Mouse (Mus musculus) heart, embryonic 11.5 days (tissue): ENCODE results near the gene C1ql1. TPM values are rescaled to one million over a fixed set of nuclear protein-coding genes. Genes with fewer than 3 reads are reported as not detected.

ENCODE experiments used
- ATAC-seq: fragments of 200-750 bp; cut with Nextera tagmentation; replicated peaks from 2 replicates; pipeline ENCODE4 v1.8.0; 2017; ENCODE audit warnings: moderate library complexity; ENCODE audit not compliant: insufficient number of reproducible peaks, low FRiP score, low TSS enrichment
- H3K27ac ChIP-seq: fragments of 300-500 bp; sonication (generic); 2 replicates; pipeline ENCODE4 v1.5.1; 2014; ENCODE audit warnings: mild to moderate bottlenecking, low read depth, low read length
- H3K27me3 ChIP-seq: fragments of 300-500 bp; sonication (generic); 2 replicates; pipeline ENCODE4 v1.6.1; 2014; ENCODE audit warnings: mild to moderate bottlenecking, low read length, mixed read lengths; ENCODE audit not compliant: control insufficient read depth, insufficient read depth
- H3K36me3 ChIP-seq: fragments of 300-500 bp; sonication (generic); 2 replicates; pipeline ENCODE4 v1.6.1; 2014; ENCODE audit warnings: mild to moderate bottlenecking, low read length, moderate library complexity, mixed read lengths; ENCODE audit not compliant: control insufficient read depth, insufficient read depth
- H3K4me1 ChIP-seq: fragments of 300-500 bp; sonication (generic); 2 replicates; pipeline ENCODE4 v1.6.1; 2014; ENCODE audit warnings: low read length; ENCODE audit not compliant: control insufficient read depth, insufficient read depth
- H3K4me2 ChIP-seq: fragments of 300-500 bp; sonication (generic); 2 replicates; pipeline ENCODE4 v1.6.1; 2014; ENCODE audit warnings: mild to moderate bottlenecking, moderate library complexity
- H3K4me3 ChIP-seq: fragments of 300-500 bp; sonication (generic); 2 replicates; pipeline ENCODE4 v1.5.1; 2014; ENCODE audit warnings: low read depth, low read length
- H3K9ac ChIP-seq: fragments of 300-500 bp; sonication (generic); 2 replicates; pipeline ENCODE4 v1.6.1; 2014; ENCODE audit warnings: mild to moderate bottlenecking, low read depth, low read length, moderate library complexity
- H3K9me3 ChIP-seq: fragments of 300-500 bp; sonication (generic); replicated peaks from 2 replicates; pipeline ENCODE4 v1.6.1; 2016; ENCODE audit warnings: low read length; ENCODE audit not compliant: control insufficient read depth
- WGBS: fragments of 180-500 bp; shearing (Covaris S2); extraction: QIAGEN DNeasy Blood & Tissue Kit; methylation state at CpG from one replicate; pipeline ENCODE4 v1.1.7; 2014; ENCODE audit not compliant: insufficient replicate concordance; 5-methylcytosine and 5-hydroxymethylcytosine counted together
- polyA plus RNA-seq: library from polyadenylated mRNA; unstranded; fragments of >200 nt; fragmentation: Nextera tagmentation; extraction: Ambion mirVana; gene quantifications from 2 replicates; pipeline ENCODE4 v1.2.1, GENCODE M21; 2014

C1ql1 gene
- polyA plus RNA-seq, result 0.76 and 1.0 TPM in 2 replicates

DNA sequence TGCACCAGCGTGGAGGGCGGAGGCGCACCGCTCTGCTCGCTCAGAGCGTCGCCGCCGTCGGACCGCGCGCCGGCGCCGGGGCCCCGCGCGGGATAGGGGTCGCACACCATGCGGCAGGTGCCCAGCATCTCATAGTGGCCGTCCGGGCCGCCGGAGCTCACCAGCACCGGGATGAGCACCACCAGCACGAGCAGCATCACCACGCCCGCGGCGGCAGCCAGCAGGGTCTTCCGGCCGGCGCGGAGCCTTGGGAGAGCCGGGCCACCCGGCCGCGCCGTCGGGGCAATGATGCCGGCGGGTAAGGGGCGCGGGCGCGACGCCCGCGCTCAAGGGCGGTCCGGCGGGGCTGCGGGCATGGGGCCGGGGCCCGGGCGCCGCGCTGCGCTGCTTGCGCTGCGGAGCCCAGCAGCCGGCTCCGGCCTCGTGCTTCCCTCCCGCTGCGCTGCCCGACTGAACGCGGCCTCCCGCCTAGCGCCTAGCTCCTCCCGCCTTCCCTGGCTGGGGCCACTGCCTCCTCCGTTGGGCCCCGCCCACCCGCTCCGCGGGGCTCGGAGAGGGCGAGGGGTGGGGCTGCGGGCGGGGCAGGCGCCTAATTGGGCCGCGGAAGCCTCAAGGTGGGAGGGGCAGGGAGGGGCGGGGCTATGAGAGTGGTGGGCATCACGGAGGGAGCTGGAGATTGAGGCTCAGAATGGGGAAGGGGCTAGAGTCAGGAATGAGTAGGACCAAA is at the start of gene C1ql1:
C1ql1 (minus strand) TSS at position 424 of the 727 bp plus-strand sequence.
- under 1% methylated on average over 74 of the region's 87 CpGs for WGBS
- Histone ChIP-seq H3K27me3 (peaks cover 93% of the 10 kb centered on the region), H3K36me3 (no peaks in the 10 kb centered on the region), H3K9ac (peak within 1 kb of the TSS; percentile 47; the same call in 1 of the 2 replicates), H3K27ac (no peak within 1 kb of the TSS), H3K4me2 (peak within 1 kb of the TSS; percentile 65), H3K4me1 (peaks cover 4% of the 10 kb centered on the region), H3K4me3 (peak within 1 kb of the TSS; percentile 33), H3K9me3 (no peaks in the 10 kb centered on the region)
- ATAC-seq, result peak; percentile 85

DNA sequence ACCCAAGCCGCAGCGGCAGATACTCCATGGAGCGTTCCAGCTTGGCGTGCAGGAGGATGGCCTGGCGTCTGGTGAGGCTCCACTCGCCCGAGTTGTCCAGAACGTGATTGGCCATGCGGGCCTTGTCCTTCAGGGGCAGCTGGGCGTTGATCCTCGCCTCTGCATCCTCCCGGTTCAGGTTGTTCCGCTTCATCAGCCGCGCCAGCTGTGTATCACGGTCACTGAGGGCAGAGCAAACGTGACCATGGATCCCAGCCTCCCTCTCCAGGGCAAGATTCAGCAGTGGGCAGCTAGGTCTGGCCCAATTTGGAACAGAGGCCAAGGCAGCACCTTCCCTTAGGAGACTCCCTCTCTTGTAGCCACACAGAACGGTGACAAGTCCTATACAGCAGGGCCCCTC is 48.5 kb upstream of the C1ql1 start:
- H3K9ac ChIP-seq, result no peak overlapping the region
- H3K27ac ChIP-seq, result no peak overlapping the region
- H3K27me3 ChIP-seq, result peaks cover 22% of the 10 kb centered on the region
- peaks cover 39% of the 10 kb centered on the region for H3K4me1 ChIP-seq
- peaks cover 25% of the 10 kb centered on the region for H3K36me3 ChIP-seq
- no peaks in the 10 kb centered on the region for H3K9me3 ChIP-seq
- 90% methylated on average over 18 of the region's 18 CpGs for WGBS
- ATAC-seq, result no peak
- no peak overlapping the region for H3K4me3 ChIP-seq
- H3K4me2 ChIP-seq, result no peak overlapping the region

DNA sequence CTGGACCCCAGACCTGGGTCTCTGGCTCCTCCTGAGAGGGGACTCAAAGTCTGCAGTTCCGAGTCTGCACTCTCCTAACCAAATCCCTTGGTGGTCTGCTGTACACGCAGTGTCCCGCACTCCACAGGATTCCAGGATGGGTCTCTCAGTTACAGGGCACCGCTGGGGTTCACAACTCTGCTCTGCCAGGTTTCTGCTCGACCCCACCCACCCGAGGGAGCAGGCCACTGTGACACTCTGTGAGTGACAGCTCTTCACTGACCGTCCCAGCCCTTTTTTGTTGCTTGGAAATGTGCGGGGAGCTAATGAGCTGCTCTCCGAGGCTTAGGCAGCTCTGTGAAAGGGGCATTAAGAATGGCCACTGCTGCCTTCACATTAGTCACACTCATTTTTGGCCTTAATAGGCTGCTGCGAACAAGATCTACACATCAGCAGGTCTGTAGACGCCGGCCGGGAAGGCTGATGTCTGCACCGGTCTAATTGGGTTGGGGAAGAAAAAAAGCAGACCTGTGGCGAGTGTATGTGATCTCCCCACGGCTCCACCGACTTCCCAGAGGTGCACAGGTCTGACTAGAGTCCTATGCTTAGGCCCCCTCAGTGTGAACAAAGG is 47.0 kb upstream of the C1ql1 start:
- Histone ChIP-seq H3K27ac (no peak overlapping the region), H3K36me3 (peaks cover 21% of the 10 kb centered on the region), H3K9me3 (no peaks in the 10 kb centered on the region), H3K4me3 (no peak overlapping the region), H3K4me1 (peaks cover 25% of the 10 kb centered on the region), H3K9ac (no peak overlapping the region), H3K27me3 (peaks cover 37% of the 10 kb centered on the region), H3K4me2 (no peak overlapping the region)
- 59% methylated on average over 17 of the region's 17 CpGs for WGBS
- ATAC-seq, result no peak

DNA sequence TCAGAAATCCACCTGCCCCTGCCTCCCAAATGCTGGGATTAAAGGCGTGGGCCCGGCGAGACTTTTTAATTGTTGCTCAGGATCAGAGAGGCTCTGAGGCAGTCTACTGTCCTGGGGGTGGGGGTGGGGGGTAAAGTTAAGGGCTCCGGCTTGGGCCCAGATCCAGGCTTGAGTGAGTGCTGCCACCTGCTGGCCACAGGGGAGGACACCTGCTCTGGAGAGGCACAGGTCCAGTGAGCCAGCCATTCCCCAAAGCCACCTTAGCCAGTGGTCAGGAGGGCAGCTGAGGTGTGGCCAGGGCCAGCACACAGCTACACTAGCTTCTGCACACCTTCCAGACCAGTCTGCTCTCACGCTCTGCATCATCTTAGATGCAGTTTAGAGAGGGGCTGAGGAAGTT is 46.5 kb upstream of the C1ql1 start:
- H3K4me1 ChIP-seq, result peaks cover 19% of the 10 kb centered on the region
- H3K9ac ChIP-seq, result no peak overlapping the region
- 8% methylated on average over 5 of the region's 5 CpGs for WGBS
- H3K4me3 ChIP-seq, result no peak overlapping the region
- H3K9me3 ChIP-seq, result no peaks in the 10 kb centered on the region
- H3K27me3 ChIP-seq, result peaks cover 41% of the 10 kb centered on the region
- peaks cover 21% of the 10 kb centered on the region for H3K36me3 ChIP-seq
- H3K4me2 ChIP-seq, result no peak overlapping the region
- 0 out of 2 replicates have a peak, but pooled peaks have one; percentile 36 for ATAC-seq
- no peak overlapping the region for H3K27ac ChIP-seq

DNA sequence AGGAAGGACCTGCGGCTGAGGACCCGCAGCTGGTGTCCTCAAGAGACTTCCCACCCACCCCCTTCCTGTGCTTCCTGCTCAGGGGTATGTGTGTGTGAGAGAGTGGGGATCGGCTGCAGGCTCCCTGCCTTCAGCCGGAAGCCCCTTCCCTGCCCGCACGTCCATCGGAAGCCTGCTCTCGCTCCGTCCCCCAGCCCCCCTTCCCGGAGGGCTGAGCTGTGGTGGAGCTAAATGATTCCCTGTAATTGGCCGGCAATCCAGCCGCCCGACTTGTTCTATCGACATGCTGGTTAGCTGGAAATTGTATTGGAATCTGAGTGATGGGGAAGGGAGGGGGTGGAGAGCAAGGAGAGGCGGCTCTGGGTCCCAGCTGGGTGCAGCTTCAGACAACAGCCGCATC is 45.2 kb upstream of the C1ql1 start:
- Histone ChIP-seq H3K36me3 (peaks cover 17% of the 10 kb centered on the region), H3K27ac (no peak overlapping the region), H3K4me1 (peaks cover 11% of the 10 kb centered on the region; the same call in 1 of the 2 replicates), H3K4me2 (peak overlapping the region; percentile 58), H3K9me3 (no peaks in the 10 kb centered on the region), H3K4me3 (peak overlapping the region; percentile 13), H3K27me3 (peaks cover 41% of the 10 kb centered on the region), H3K9ac (peak overlapping the region; percentile 50; the same call in 1 of the 2 replicates)
- 1% methylated on average over 16 of the region's 16 CpGs for WGBS
- no peak for ATAC-seq

GRCm38 (mm10) chr11:102990152-102990663 is 43.7 kb upstream of the C1ql1 start:
- peak overlapping the region; percentile 49 for H3K4me3 ChIP-seq
- ATAC-seq, result no peak
- H3K4me1 ChIP-seq, result peaks cover 11% of the 10 kb centered on the region; the same call in 1 of the 2 replicates
- WGBS, result 1% methylated on average over 29 of the region's 29 CpGs
- peak overlapping the region; percentile 67 for H3K9ac ChIP-seq
- H3K9me3 ChIP-seq, result no peaks in the 10 kb centered on the region
- H3K36me3 ChIP-seq, result peaks cover 7% of the 10 kb centered on the region; the same call in 1 of the 2 replicates
- no peak overlapping the region for H3K27ac ChIP-seq
- peak overlapping the region; percentile 89 for H3K4me2 ChIP-seq
- H3K27me3 ChIP-seq, result peaks cover 45% of the 10 kb centered on the region

DNA sequence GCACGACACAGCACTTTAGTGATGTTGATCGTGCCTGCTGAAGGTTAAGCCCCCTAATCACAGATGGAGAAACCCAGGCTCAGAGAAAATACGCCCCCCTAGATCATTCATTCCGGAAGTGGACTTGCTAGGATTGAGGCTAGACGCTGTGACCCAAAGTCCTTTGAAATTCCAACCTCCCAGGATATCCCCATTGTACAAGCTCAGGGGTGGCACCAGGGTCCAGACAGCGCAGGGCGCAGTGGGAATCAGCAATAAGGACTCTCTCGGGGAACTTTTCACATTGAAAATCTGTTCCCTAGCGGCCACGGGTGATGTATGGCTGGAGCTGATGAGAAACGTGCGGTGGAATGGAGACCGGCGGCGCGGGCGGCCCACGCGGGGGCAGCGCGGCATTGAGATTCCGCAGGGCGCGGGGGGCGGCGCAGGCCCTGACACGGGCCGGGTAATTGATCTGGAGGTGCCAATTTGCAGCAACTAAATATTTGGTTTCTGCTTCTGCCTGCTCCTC is 43.2 kb upstream of the C1ql1 start:
- Histone ChIP-seq H3K4me2 (peak overlapping the region; percentile 89), H3K4me3 (peak overlapping the region; percentile 49), H3K27me3 (peaks cover 45% of the 10 kb centered on the region), H3K9ac (peak overlapping the region; percentile 67), H3K27ac (no peak overlapping the region), H3K4me1 (peaks cover 11% of the 10 kb centered on the region; the same call in 1 of the 2 replicates), H3K36me3 (peaks cover 2% of the 10 kb centered on the region; the same call in 1 of the 2 replicates), H3K9me3 (no peaks in the 10 kb centered on the region)
- ATAC-seq, result no peak
- 10% methylated on average over 28 of the region's 28 CpGs for WGBS

DNA sequence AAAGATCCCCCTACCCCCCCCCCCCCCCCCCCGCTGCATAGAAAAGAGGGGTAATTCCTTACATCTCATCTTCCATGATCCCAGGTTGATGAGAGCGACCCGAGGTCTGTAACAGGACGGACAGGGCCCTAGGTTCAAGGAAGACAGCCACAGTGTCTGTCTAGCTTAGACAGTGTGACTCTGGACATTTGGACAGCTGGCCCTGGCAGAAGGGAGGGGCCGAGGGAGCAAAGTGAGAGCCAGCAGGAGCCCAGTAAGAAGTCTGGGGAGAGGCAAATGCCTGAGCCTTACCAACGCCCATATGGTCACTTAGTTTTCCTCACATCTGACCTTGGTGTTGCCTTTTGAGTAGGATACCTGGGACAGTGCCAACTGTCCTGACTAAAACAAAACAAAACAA is 38.7 kb upstream of the C1ql1 start:
- Histone ChIP-seq H3K9ac (no peak overlapping the region), H3K4me2 (no peak overlapping the region), H3K4me3 (no peak overlapping the region), H3K9me3 (no peaks in the 10 kb centered on the region), H3K27ac (no peak overlapping the region), H3K27me3 (peaks cover 27% of the 10 kb centered on the region), H3K36me3 (no peaks in the 10 kb centered on the region), H3K4me1 (no peaks in the 10 kb centered on the region; the same call in 1 of the 2 replicates)
- 48% methylated on average over 6 of the region's 6 CpGs for WGBS
- no peak for ATAC-seq
